Mouse (Mus musculus) erythroblast, embryonic 14.5 days (primary cell): Measurements from ENCODE around the gene Ulk4. TPM values are rescaled to one million over a fixed set of nuclear protein-coding genes. Genes with fewer than 3 reads are reported as not detected.
A peak's percentile ranks its signal among the peaks of the same experiment; 100 is the strongest.

Experiments
- H3K27me3 ChIP-seq: 2 replicates; pipeline ENCODE4 v1.6.1; 2012; ENCODE audit warnings: inconsistent platforms; ENCODE audit not compliant: control insufficient read depth
- H3K36me3 ChIP-seq: 2 replicates; pipeline ENCODE4 v1.6.1; 2012; ENCODE audit warnings: mild to moderate bottlenecking, inconsistent platforms; ENCODE audit not compliant: control insufficient read depth
- H3K4me1 ChIP-seq: 2 replicates; pipeline ENCODE4 v1.6.1; 2012; ENCODE audit warnings: inconsistent platforms; ENCODE audit not compliant: control insufficient read depth
- H3K4me3 ChIP-seq: replicated peaks from 2 replicates; pipeline ENCODE3; 2012; ENCODE audit warnings: moderate library complexity, mild to moderate bottlenecking, inconsistent platforms
- H3K9me3 ChIP-seq: 2 replicates; pipeline ENCODE4 v1.6.1; 2012; ENCODE audit warnings: low read length, inconsistent platforms, mixed read lengths; ENCODE audit not compliant: control insufficient read depth
- GATA1 ChIP-seq: IDR thresholded peaks from 2 replicates; pipeline ENCODE4 v1.6.1; 2012; ENCODE audit warnings: low read length, inconsistent platforms, mixed read lengths
- TAL1 ChIP-seq: IDR thresholded peaks from 3 replicates; pipeline ENCODE4 v1.6.1; 2012; ENCODE audit warnings: low read length, inconsistent platforms, mixed read lengths
- polyA plus RNA-seq: library from polyadenylated mRNA; stranded (reverse); fragments of >175 nt; gene quantifications from 2 replicates; pipeline ENCODE4 v1.2.3, GENCODE M21; 2012

Ulk4 gene
- polyA plus RNA-seq, 1 experiment, result 0.16 TPM

- TF ChIP-seq GATA1 (no peak), TAL1 (no peak)
- H3K27me3 ChIP-seq, result peaks cover 13% of the 10 kb centered on the region
Observed at GRCm38 (mm10) chr9:121302543-121302942, 25.5 kb upstream of the Ulk4 start.

GRCm38 (mm10) chr9:121301041-121301920, 24.3 kb upstream of the Ulk4 start:
- Histone ChIP-seq H3K36me3 (no peaks in the 10 kb centered on the region), H3K9me3 (no peaks in the 10 kb centered on the region), H3K4me3 (no peak overlapping the region), H3K4me1 (peaks cover 36% of the 10 kb centered on the region), H3K27me3 (peaks cover 23% of the 10 kb centered on the region)
- TF ChIP-seq GATA1 (no peak), TAL1 (no peak)

More at GRCm38 (mm10) chr9:121302543-121302942, 25.5 kb upstream of the Ulk4 start:
- H3K4me1 ChIP-seq, result peaks cover 31% of the 10 kb centered on the region
- no peak overlapping the region for H3K4me3 ChIP-seq
- H3K9me3 ChIP-seq, result no peaks in the 10 kb centered on the region
- H3K36me3 ChIP-seq, result peaks cover 3% of the 10 kb centered on the region; the same call in 1 of the 2 replicates

GRCm38 (mm10) chr9:121299976-121300570, 23.1 kb upstream of the Ulk4 start:
- Histone ChIP-seq H3K9me3 (no peaks in the 10 kb centered on the region), H3K4me1 (peaks cover 36% of the 10 kb centered on the region), H3K27me3 (peaks cover 33% of the 10 kb centered on the region), H3K36me3 (no peaks in the 10 kb centered on the region), H3K4me3 (no peak overlapping the region)
- TF ChIP-seq GATA1 (no peak), TAL1 (no peak)

GRCm38 (mm10) chr9:121299223-121299755, 22.3 kb upstream of the Ulk4 start:
- Histone ChIP-seq H3K36me3 (no peaks in the 10 kb centered on the region), H3K27me3 (peaks cover 40% of the 10 kb centered on the region), H3K9me3 (no peaks in the 10 kb centered on the region), H3K4me1 (peaks cover 36% of the 10 kb centered on the region), H3K4me3 (no peak overlapping the region)
- TF ChIP-seq GATA1, result no peak
- no peak for TF ChIP-seq TAL1

GRCm38 (mm10) chr9:121298411-121299091, 21.6 kb upstream of the Ulk4 start:
- TF ChIP-seq GATA1 (no peak), TAL1 (no peak)
- peak overlapping the region; percentile 71 for H3K4me3 ChIP-seq
- no peaks in the 10 kb centered on the region for H3K9me3 ChIP-seq
- H3K27me3 ChIP-seq, result peaks cover 47% of the 10 kb centered on the region
- H3K36me3 ChIP-seq, result no peaks in the 10 kb centered on the region
- H3K4me1 ChIP-seq, result peaks cover 32% of the 10 kb centered on the region

- Histone ChIP-seq H3K9me3 (no peaks in the 10 kb centered on the region), H3K27me3 (peaks cover 51% of the 10 kb centered on the region), H3K4me3 (peak overlapping the region; percentile 71), H3K36me3 (no peaks in the 10 kb centered on the region), H3K4me1 (peaks cover 31% of the 10 kb centered on the region)
- TF ChIP-seq GATA1, result no peak
- no peak for TF ChIP-seq TAL1
Observed at GRCm38 (mm10) chr9:121298065-121298398, 21.0 kb upstream of the Ulk4 start.

GRCm38 (mm10) chr9:121297171-121298064, 20.4 kb upstream of the Ulk4 start, which contains the start of gene Trak1:
Trak1 (plus strand) TSS chr9:121297502.
- H3K36me3 ChIP-seq, result no peaks in the 10 kb centered on the region
- TF ChIP-seq TAL1 (no peak), GATA1 (no peak)
- no peaks in the 10 kb centered on the region for H3K9me3 ChIP-seq
- peak within 1 kb of the TSS; percentile 71 for H3K4me3 ChIP-seq
- H3K27me3 ChIP-seq, result peaks cover 53% of the 10 kb centered on the region
- H3K4me1 ChIP-seq, result peaks cover 31% of the 10 kb centered on the region

GRCm38 (mm10) chr9:121295221-121295620, 18.2 kb upstream of the Ulk4 start:
- Histone ChIP-seq H3K4me3 (no peak overlapping the region), H3K4me1 (peaks cover 28% of the 10 kb centered on the region), H3K36me3 (no peaks in the 10 kb centered on the region), H3K27me3 (peaks cover 60% of the 10 kb centered on the region), H3K9me3 (peaks cover 9% of the 10 kb centered on the region)
- TF ChIP-seq TAL1 (no peak), GATA1 (no peak)
